Mouse (Mus musculus) midbrain, embryonic 16.5 days (tissue): ENCODE data around the gene Nudt15. TPM values are rescaled to one million over a fixed set of nuclear protein-coding genes. Genes with fewer than 3 reads are reported as not detected.
"Not testable (repeated sequence)": the region's sequence is repeated elsewhere in the genome, so short reads cannot be mapped to it uniquely, and the experiment has no call there.

Experiments
- ATAC-seq: fragments of 200-750 bp; cut with Nextera tagmentation; 2 replicates; pipeline ENCODE4 v1.8.0; 2017; ENCODE audit warnings: moderate TSS enrichment
- H3K27ac ChIP-seq: fragments of 300-500 bp; sonication (generic); 2 replicates; pipeline ENCODE4 v1.5.1; 2014; ENCODE audit warnings: mild to moderate bottlenecking, low read length, mixed read lengths
- H3K27me3 ChIP-seq: fragments of 300-500 bp; sonication (generic); 2 replicates; pipeline ENCODE4 v1.6.1; 2014; ENCODE audit warnings: low read depth, low read length, mixed read lengths; ENCODE audit not compliant: control insufficient read depth, insufficient read depth
- H3K36me3 ChIP-seq: fragments of 300-500 bp; sonication (generic); 2 replicates; pipeline ENCODE4 v1.6.1; 2014; ENCODE audit warnings: mild to moderate bottlenecking, low read length, moderate library complexity, mixed read lengths; ENCODE audit not compliant: control insufficient read depth, insufficient read depth
- H3K4me1 ChIP-seq: fragments of 300-500 bp; sonication (generic); 2 replicates; pipeline ENCODE4 v1.6.1; 2014; ENCODE audit warnings: mild to moderate bottlenecking, low read length, mixed read lengths; ENCODE audit not compliant: control insufficient read depth, insufficient read depth
- H3K4me2 ChIP-seq: fragments of 300-500 bp; sonication (generic); 2 replicates; pipeline ENCODE4 v1.6.1; 2014; ENCODE audit warnings: mild to moderate bottlenecking, low read length, mixed read lengths
- H3K4me3 ChIP-seq: fragments of 300-500 bp; sonication (generic); 2 replicates; pipeline ENCODE4 v1.5.1; 2014; ENCODE audit warnings: low read depth, mild to moderate bottlenecking, low read length, moderate library complexity, mixed read lengths
- H3K9ac ChIP-seq: fragments of 300-500 bp; sonication (generic); 2 replicates; pipeline ENCODE4 v1.6.1; 2014; ENCODE audit warnings: low read depth, low read length, mixed read lengths
- H3K9me3 ChIP-seq: fragments of 300-500 bp; sonication (generic); replicated peaks from 2 replicates; pipeline ENCODE4 v1.6.1; 2014; ENCODE audit warnings: mild to moderate bottlenecking, low read length, mixed read lengths; ENCODE audit not compliant: control insufficient read depth, poor library complexity, severe bottlenecking
- WGBS: fragments of 180-500 bp; shearing (Covaris S2); extraction: QIAGEN DNeasy Blood & Tissue Kit; methylation state at CpG from one replicate; pipeline ENCODE4 v1.1.7; 2014; 5-methylcytosine and 5-hydroxymethylcytosine counted together
- polyA plus RNA-seq: library from polyadenylated mRNA; unstranded; fragments of >200 nt; fragmentation: Nextera tagmentation; extraction: Ambion mirVana; gene quantifications from 2 replicates; pipeline ENCODE4 v1.2.1, GENCODE M21; 2015

Gene Nudt15
- polyA plus RNA-seq, 1 experiment from 2014 or later: 7.7 TPM

DNA sequence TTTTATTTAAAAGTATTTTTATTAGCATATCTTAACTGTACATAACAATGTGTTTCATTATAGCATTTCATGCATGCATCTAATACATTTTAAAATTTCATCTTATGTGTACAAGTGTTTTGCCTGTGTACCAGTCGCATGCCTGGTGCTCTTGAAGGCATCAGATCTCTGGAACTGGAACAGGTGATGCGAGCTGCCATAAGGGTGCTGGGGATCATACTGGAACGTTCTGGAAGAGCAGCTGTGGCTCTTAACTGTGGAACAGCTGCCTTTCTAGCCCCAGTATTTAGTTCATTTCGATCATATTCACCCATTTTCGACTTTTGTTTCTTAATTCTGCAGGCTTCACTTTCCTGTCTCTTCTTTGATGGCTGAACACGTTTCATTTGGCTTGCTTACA is 3.1 kb upstream of the Nudt15 start:
- no peaks in the 10 kb centered on the region for H3K36me3 ChIP-seq
- no peak overlapping the region for H3K9ac ChIP-seq
- no peaks in the 10 kb centered on the region for H3K27me3 ChIP-seq
- no peak overlapping the region for H3K4me3 ChIP-seq
- H3K27ac ChIP-seq: no peak overlapping the region
- ATAC-seq: no peak
- peaks cover 11% of the 10 kb centered on the region for H3K4me1 ChIP-seq
- WGBS: 78% methylated on average over 6 of the region's 6 CpGs
- H3K4me2 ChIP-seq: no peak overlapping the region
- H3K9me3 ChIP-seq: no peaks in the 10 kb centered on the region

- ATAC-seq: no peak
- H3K27ac ChIP-seq: no peak overlapping the region
- H3K9me3 ChIP-seq: no peaks in the 10 kb centered on the region
- no peak overlapping the region for H3K4me2 ChIP-seq
- H3K36me3 ChIP-seq: no peaks in the 10 kb centered on the region
- H3K4me3 ChIP-seq: no peak overlapping the region
- no peak overlapping the region for H3K9ac ChIP-seq
- H3K27me3 ChIP-seq: no peaks in the 10 kb centered on the region
- WGBS: 34% methylated on average over 8 of the region's 8 CpGs
- peaks cover 11% of the 10 kb centered on the region for H3K4me1 ChIP-seq
Observed at GRCm38 (mm10) chr14:73550732-73551131, 2.7 kb upstream of the Nudt15 start.

GRCm38 (mm10) chr14:73550291-73550690 is 2.2 kb upstream of the Nudt15 start:
- WGBS: 43% methylated on average over 3 of the region's 3 CpGs

DNA sequence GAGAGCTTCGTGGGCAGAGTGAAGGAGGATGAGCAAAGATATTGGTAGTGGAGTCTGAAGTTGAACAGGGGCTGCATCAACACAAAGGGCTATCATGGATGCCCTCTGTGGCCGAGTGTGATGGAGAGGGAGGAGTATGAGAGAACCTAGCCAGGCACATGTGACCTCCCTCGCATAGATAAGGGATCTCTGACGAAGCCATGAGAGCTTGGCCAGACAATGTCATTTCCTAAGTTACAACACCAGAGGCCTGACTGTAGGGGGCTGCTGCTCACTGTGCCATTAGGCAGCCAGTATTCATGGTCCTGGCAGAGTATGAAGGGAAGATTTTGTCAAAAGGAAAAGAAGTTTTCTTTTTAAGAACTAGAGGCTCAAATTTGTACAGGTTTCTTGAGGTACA is 1.0 kb downstream of the Nudt15 start:
- H3K9ac ChIP-seq: no peak overlapping the region
- H3K36me3 ChIP-seq: no peaks in the 10 kb centered on the region
- no peaks in the 10 kb centered on the region for H3K27me3 ChIP-seq
- H3K4me1 ChIP-seq: peaks cover 1% of the 10 kb centered on the region; the same call in 1 of the 2 replicates
- no peaks in the 10 kb centered on the region for H3K9me3 ChIP-seq
- 73% methylated on average over 4 of the region's 4 CpGs for WGBS
- no peak overlapping the region for H3K27ac ChIP-seq
- H3K4me2 ChIP-seq: no peak overlapping the region
- no peak overlapping the region for H3K4me3 ChIP-seq
- ATAC-seq: no peak

More at GRCm38 (mm10) chr14:73550291-73550690, 2.2 kb upstream of the Nudt15 start:
- Histone ChIP-seq H3K36me3 (no peaks in the 10 kb centered on the region), H3K27ac (no peak overlapping the region), H3K27me3 (no peaks in the 10 kb centered on the region), H3K9ac (no peak overlapping the region), H3K4me1 (peaks cover 11% of the 10 kb centered on the region), H3K4me2 (no peak overlapping the region), H3K4me3 (no peak overlapping the region), H3K9me3 (no peaks in the 10 kb centered on the region)
- no peak for ATAC-seq

DNA sequence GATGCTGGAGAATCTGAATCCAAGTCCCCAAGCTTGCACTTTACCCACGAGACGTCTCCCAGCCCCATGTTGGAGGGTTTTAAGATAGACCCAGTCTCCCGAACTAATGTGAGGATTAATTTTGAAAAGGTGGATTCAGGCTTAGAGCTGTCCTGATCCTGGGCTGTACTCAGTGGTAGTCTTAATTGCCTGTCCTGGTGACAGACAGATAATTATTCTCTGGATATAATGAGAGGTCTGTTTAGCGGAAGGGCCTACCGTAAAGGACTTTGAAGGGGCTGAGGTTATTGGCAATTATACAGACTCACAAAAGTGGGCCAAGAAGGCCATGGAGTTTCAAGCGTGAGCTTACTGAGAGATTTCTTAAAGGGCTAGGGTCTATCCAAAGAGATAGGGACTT is 4.3 kb downstream of the Nudt15 start:
- 36% methylated on average over 6 of the region's 6 CpGs for WGBS
- H3K9ac ChIP-seq: no peak overlapping the region
- H3K4me3 ChIP-seq: no peak overlapping the region
- no peak overlapping the region for H3K27ac ChIP-seq
- no peaks in the 10 kb centered on the region for H3K27me3 ChIP-seq
- H3K4me1 ChIP-seq: no peaks in the 10 kb centered on the region
- no peaks in the 10 kb centered on the region for H3K36me3 ChIP-seq
- no peak for ATAC-seq
- H3K9me3 ChIP-seq: no peaks in the 10 kb centered on the region
- H3K4me2 ChIP-seq: no peak overlapping the region

GRCm38 (mm10) chr14:73535641-73536040 is 12.4 kb downstream of the Nudt15 start:
- no peaks in the 10 kb centered on the region for H3K9me3 ChIP-seq
- H3K36me3 ChIP-seq: no peaks in the 10 kb centered on the region
- H3K27me3 ChIP-seq: no peaks in the 10 kb centered on the region
- no peak overlapping the region for H3K9ac ChIP-seq
- no peak for ATAC-seq
- H3K4me3 ChIP-seq: no peak overlapping the region
- H3K4me1 ChIP-seq: no peaks in the 10 kb centered on the region
- WGBS: 89% methylated on average over 2 of the region's 2 CpGs
- no peak overlapping the region for H3K4me2 ChIP-seq
- no peak overlapping the region for H3K27ac ChIP-seq

DNA sequence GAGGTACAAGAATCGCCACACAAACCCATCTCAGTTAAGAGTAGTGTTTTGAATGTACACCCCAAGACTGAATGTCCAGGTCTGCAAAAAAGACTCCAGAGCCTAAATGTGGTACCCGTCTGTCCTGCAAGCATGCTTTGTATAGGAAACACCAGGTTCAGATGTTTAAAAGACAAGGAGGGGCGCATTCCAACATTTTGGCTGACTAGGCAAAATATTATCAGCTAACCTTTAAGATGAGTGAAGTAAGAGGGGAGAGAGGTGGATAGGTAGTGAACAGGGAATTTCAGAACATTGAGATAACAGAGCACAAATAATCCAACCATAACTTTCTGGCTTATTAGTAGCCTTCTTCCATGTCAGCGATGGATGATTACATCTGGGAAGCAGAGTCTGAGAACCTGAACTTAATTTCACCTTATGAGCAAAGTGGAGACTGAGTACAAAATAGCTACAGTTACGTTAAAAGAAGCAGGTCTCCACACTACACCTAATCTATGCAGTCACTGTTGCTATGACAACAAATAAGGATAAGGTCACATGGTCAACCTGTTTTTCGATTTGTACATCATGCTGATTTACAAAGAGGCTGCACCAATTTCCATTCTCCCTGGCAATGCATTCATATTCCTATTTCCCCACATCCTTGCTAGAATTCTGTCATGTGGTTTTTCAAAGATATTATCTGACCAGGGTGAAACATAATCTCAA is 14.1 kb downstream of the Nudt15 start:
- Histone ChIP-seq H3K27me3 (no peaks in the 10 kb centered on the region), H3K4me1 (no peaks in the 10 kb centered on the region), H3K4me3 (no peak overlapping the region), H3K4me2 (no peak overlapping the region), H3K9me3 (no peaks in the 10 kb centered on the region), H3K9ac (no peak overlapping the region), H3K27ac (peak overlapping the region; percentile 28; the same call in 1 of the 2 replicates), H3K36me3 (no peaks in the 10 kb centered on the region)
- 66% methylated on average over 6 of the region's 6 CpGs for WGBS
- ATAC-seq: peak; percentile 36; the same call in 1 of the 2 replicates

GRCm38 (mm10) chr14:73528661-73529060 is 19.4 kb downstream of the Nudt15 start:
- H3K4me3 ChIP-seq, H3K4me1 ChIP-seq, H3K9me3 ChIP-seq, ATAC-seq, H3K36me3 ChIP-seq, H3K27me3 ChIP-seq, H3K4me2 ChIP-seq, H3K9ac ChIP-seq, H3K27ac ChIP-seq: not testable (repeated sequence)
- WGBS: 84% methylated on average over 3 of the region's 3 CpGs

GRCm38 (mm10) chr14:73524766-73525448 is 23.1 kb downstream of the Nudt15 start, which contains the start of gene Sucla2:
Sucla2 (plus strand) TSS chr14:73525319.
- Histone ChIP-seq H3K9ac (peak within 1 kb of the TSS; percentile 70), H3K4me1 (peaks cover 3% of the 10 kb centered on the region; the same call in 1 of the 2 replicates), H3K27ac (peak within 1 kb of the TSS; percentile 95), H3K4me3 (peak within 1 kb of the TSS; percentile 52), H3K36me3 (no peaks in the 10 kb centered on the region), H3K9me3 (no peaks in the 10 kb centered on the region), H3K4me2 (peak within 1 kb of the TSS; percentile 42), H3K27me3 (no peaks in the 10 kb centered on the region)
- under 1% methylated on average over 37 of the region's 41 CpGs for WGBS
- peak; percentile 99 for ATAC-seq
